In genomic region chr14:25547882-25548281, GRCm38 (mm10) we compare ENCODE assay signal across 10 mouse cellular contexts.
DNase-seq lines count a peak whose midpoint lies in the region; ATAC-seq and TF ChIP-seq lines count a peak whose summit lies in the region.
"Had no signal": no experiment of that assay in that cellular context is flagged by ENCODE, and none has a peak within 500 bp of the region (broad histone marks: within the 10 kb centered on the region; RNA-seq: fewer than 3 reads in every experiment).

No protein-coding gene starts in this region.

- H3K27me3 ChIP-seq in heart, postnatal 0 days (ENCODE audit: control insufficient read depth, insufficient read depth, low read length): no peaks in the 10 kb centered on the region
- no peaks in the 10 kb centered on the region for H3K27me3 ChIP-seq in heart, embryonic 11.5 days (ENCODE audit: control insufficient read depth, insufficient read depth, low read length)
- no peaks in the 10 kb centered on the region for H3K27me3 ChIP-seq in spleen, adult 2 months (ENCODE audit: control insufficient read depth, insufficient read depth, low read length)
- no peaks in the 10 kb centered on the region for H3K27me3 ChIP-seq in limb, embryonic 12.5 days
- H3K27me3 ChIP-seq: megakaryocyte, embryonic 14.5 days had no signal

- H3K27ac ChIP-seq in heart, postnatal 0 days (ENCODE audit: low read depth): peak overlapping the region; percentile 48; the same call in 1 of the 2 replicates
- no peak overlapping the region for H3K27ac ChIP-seq in heart, embryonic 11.5 days (ENCODE audit: low read depth, low read length)
- peak overlapping the region; percentile 43; the same call in 1 of the 2 replicates for H3K27ac ChIP-seq in spleen, adult 2 months (ENCODE audit: insufficient read depth, low read length)
- peak overlapping the region; percentile 85 for H3K27ac ChIP-seq in limb, embryonic 12.5 days

- H3K9me3 ChIP-seq in heart, postnatal 0 days (replicated peaks; ENCODE audit: control insufficient read depth, low read length): no peaks in the 10 kb centered on the region
- no peaks in the 10 kb centered on the region for H3K9me3 ChIP-seq in heart, embryonic 11.5 days (replicated peaks; ENCODE audit: control insufficient read depth, low read length)
- no peaks in the 10 kb centered on the region for H3K9me3 ChIP-seq in limb, embryonic 12.5 days
- H3K9me3 ChIP-seq: megakaryocyte, embryonic 14.5 days had no signal

- no peak for TF ChIP-seq CTCF in heart, postnatal 0 days (IDR thresholded peaks at IDR 0.05; ENCODE audit: low read depth)
- no peak for TF ChIP-seq CTCF in spleen, adult 2 months (IDR thresholded peaks at IDR 0.05; ENCODE audit: extremely low read depth, insufficient read depth, insufficient read length, insufficient replicate concordance)

- 78% methylated on average over 9 of the region's 9 CpGs for WGBS in heart, postnatal 0 days
- 82% methylated on average over 9 of the region's 9 CpGs for WGBS in heart, embryonic 11.5 days (ENCODE audit: insufficient replicate concordance)
- whole genome bisulfite sequencing in spleen, adult 2 months: 37% methylated on average over 9 of the region's 9 CpGs
- 66% methylated on average over 9 of the region's 9 CpGs for WGBS in limb, embryonic 12.5 days

- peaks cover 37% of the 10 kb centered on the region for H3K36me3 ChIP-seq in heart, postnatal 0 days (replicated peaks; ENCODE audit: control insufficient read depth, insufficient read depth, low read length)
- H3K36me3 ChIP-seq in heart, embryonic 11.5 days (ENCODE audit: control insufficient read depth, insufficient read depth, low read length): peaks cover 7% of the 10 kb centered on the region; the same call in 1 of the 2 replicates
- H3K36me3 ChIP-seq in spleen, adult 2 months (ENCODE audit: control insufficient read depth, insufficient read depth, low read length): no peaks in the 10 kb centered on the region
- peaks cover 87% of the 10 kb centered on the region for H3K36me3 ChIP-seq in limb, embryonic 12.5 days

- TF ChIP-seq EP300 in heart, postnatal 0 days (IDR thresholded peaks at IDR 0.05; ENCODE audit: low read depth): no peak

- no peak for ATAC-seq in heart, postnatal 0 days (ENCODE audit: insufficient read depth, low read depth)
- no peak for ATAC-seq in heart, embryonic 11.5 days (replicated peaks; ENCODE audit: insufficient number of reproducible peaks, low FRiP score, low TSS enrichment)
- ATAC-seq in limb, embryonic 12.5 days (ENCODE audit: insufficient number of reproducible peaks, insufficient read depth, low FRiP score, low TSS enrichment, low read depth): no peak
- ATAC-seq in inflammation-experienced regulatory T-cells, adult 6 months: no peak

- peaks cover 11% of the 10 kb centered on the region for H3K4me1 ChIP-seq in heart, postnatal 0 days (ENCODE audit: control insufficient read depth, insufficient read depth)
- peaks cover 23% of the 10 kb centered on the region for H3K4me1 ChIP-seq in heart, embryonic 11.5 days (ENCODE audit: control insufficient read depth, insufficient read depth, low read length)
- peaks cover 21% of the 10 kb centered on the region for H3K4me1 ChIP-seq in spleen, adult 2 months (ENCODE audit: control insufficient read depth, insufficient read depth, insufficient read length)
- peaks cover 75% of the 10 kb centered on the region for H3K4me1 ChIP-seq in limb, embryonic 12.5 days (replicated peaks)

- H3K9ac ChIP-seq in heart, postnatal 0 days (replicated peaks; ENCODE audit: low read depth, low read length): no peak overlapping the region; the same call in 1 of the 2 replicates
- no peak overlapping the region for H3K9ac ChIP-seq in heart, embryonic 11.5 days (ENCODE audit: low read depth, low read length)
- no peak overlapping the region for H3K9ac ChIP-seq in limb, embryonic 12.5 days (replicated peaks)

- H3K4me2 ChIP-seq in heart, postnatal 0 days (ENCODE audit: low read depth, low read length): no peak overlapping the region
- no peak overlapping the region for H3K4me2 ChIP-seq in heart, embryonic 11.5 days
- H3K4me2 ChIP-seq in limb, embryonic 12.5 days: no peak overlapping the region

- no peak for DNase-seq in heart, postnatal 0 days (ENCODE audit: low spot score)
- no peak for DNase-seq in spleen, adult 2 months (ENCODE audit: low read depth in 1 of 2, low spot score in 2 of 2)
- no peak for DNase-seq in spleen, postnatal 14 days (ENCODE audit: low spot score in 2 of 2)
- DNase-seq in urinary bladder, adult 2 months (ENCODE audit: low spot score): no peak
- DNase-seq in adrenal gland, adult 8-10 months: no peak
- DNase-seq: thymus, adult 18-20 months had no signal

- TF ChIP-seq POLR2A in spleen, adult 2 months (IDR thresholded peaks at IDR 0.05; ENCODE audit: low read depth, low read length): no peak

- H3K4me3 ChIP-seq in heart, postnatal 0 days (ENCODE audit: low read depth, low read length): no peak overlapping the region
- no peak overlapping the region for H3K4me3 ChIP-seq in heart, embryonic 11.5 days (ENCODE audit: low read depth, low read length)
- H3K4me3 ChIP-seq in spleen, adult 2 months (ENCODE audit: extremely low read depth, insufficient read depth, insufficient read length): no peak overlapping the region
- H3K4me3 ChIP-seq in limb, embryonic 12.5 days (replicated peaks): no peak overlapping the region
- H3K4me3 ChIP-seq: megakaryocyte, embryonic 14.5 days had no signal
